Mouse (Mus musculus) c-Kit-positive CD71-positive TER-119-positive erythroid progenitor cells, embryonic 14.5 days (primary cell): ENCODE measurements around the gene Yap1.

Experiments
- DNase-seq: peaks from one replicate; pipeline ENCODE4 v3.0.0-alpha.2; 2013; ENCODE audit warnings: low spot score

Yap1 gene

GRCm38 (mm10) chr9:7971993-7972392 lies 32.4 kb downstream of the Yap1 start:
- no peak for DNase-seq

- no peak for DNase-seq
These were observed 36.4 kb downstream of the Yap1 start for GRCm38 (mm10) chr9:7967980-7968379.

- no peak for DNase-seq
These were observed 38.8 kb downstream of the Yap1 start for GRCm38 (mm10) chr9:7965590-7965989.

- DNase-seq = peak; percentile 47
These were observed 40.5 kb downstream of the Yap1 start for GRCm38 (mm10) chr9:7963867-7964266.

- no peak for DNase-seq
These were observed 41.5 kb downstream of the Yap1 start for GRCm38 (mm10) chr9:7962915-7963314.

GRCm38 (mm10) chr9:7961366-7962160 lies 42.8 kb downstream of the Yap1 start:
- no peak for DNase-seq

- DNase-seq = no peak
These were observed 44.0 kb downstream of the Yap1 start for GRCm38 (mm10) chr9:7960382-7960781.

- DNase-seq = no peak
These were observed 45.1 kb downstream of the Yap1 start for GRCm38 (mm10) chr9:7959301-7959700.

- DNase-seq = no peak
These were observed 46.3 kb downstream of the Yap1 start for GRCm38 (mm10) chr9:7958025-7958593.

GRCm38 (mm10) chr9:7957407-7957806 lies 47.0 kb downstream of the Yap1 start:
- no peak for DNase-seq

- no peak for DNase-seq
These were observed 48.0 kb downstream of the Yap1 start for GRCm38 (mm10) chr9:7956400-7956799.

GRCm38 (mm10) chr9:7952886-7953285 lies 51.5 kb downstream of the Yap1 start:
- no peak for DNase-seq

GRCm38 (mm10) chr9:7950211-7950644 lies 54.2 kb downstream of the Yap1 start:
- no peak for DNase-seq

- DNase-seq = no peak
These were observed 56.5 kb downstream of the Yap1 start for GRCm38 (mm10) chr9:7947946-7948345.

GRCm38 (mm10) chr9:7943796-7944462 lies 60.5 kb downstream of the Yap1 start:
- DNase-seq = no peak

GRCm38 (mm10) chr9:7942701-7943100 lies 61.7 kb downstream of the Yap1 start:
- no peak for DNase-seq

- no peak for DNase-seq
These were observed 64.3 kb downstream of the Yap1 start for GRCm38 (mm10) chr9:7940075-7940474.

GRCm38 (mm10) chr9:7934419-7934818 lies 70.0 kb downstream of the Yap1 start:
- DNase-seq = no peak

- no peak for DNase-seq
These were observed 74.8 kb downstream of the Yap1 start for GRCm38 (mm10) chr9:7929552-7929951.

GRCm38 (mm10) chr9:7928866-7929265 lies 75.5 kb downstream of the Yap1 start:
- no peak for DNase-seq

GRCm38 (mm10) chr9:7928207-7928793 lies 76.1 kb downstream of the Yap1 start:
- no peak for DNase-seq

GRCm38 (mm10) chr9:7914925-7915324 lies 89.5 kb downstream of the Yap1 start:
- DNase-seq = no peak

GRCm38 (mm10) chr9:7914487-7914886 lies 89.9 kb downstream of the Yap1 start:
- DNase-seq = peak; percentile 38
